ENCODE assay signal across 28 mouse cellular contexts in the genomic region with DNA sequence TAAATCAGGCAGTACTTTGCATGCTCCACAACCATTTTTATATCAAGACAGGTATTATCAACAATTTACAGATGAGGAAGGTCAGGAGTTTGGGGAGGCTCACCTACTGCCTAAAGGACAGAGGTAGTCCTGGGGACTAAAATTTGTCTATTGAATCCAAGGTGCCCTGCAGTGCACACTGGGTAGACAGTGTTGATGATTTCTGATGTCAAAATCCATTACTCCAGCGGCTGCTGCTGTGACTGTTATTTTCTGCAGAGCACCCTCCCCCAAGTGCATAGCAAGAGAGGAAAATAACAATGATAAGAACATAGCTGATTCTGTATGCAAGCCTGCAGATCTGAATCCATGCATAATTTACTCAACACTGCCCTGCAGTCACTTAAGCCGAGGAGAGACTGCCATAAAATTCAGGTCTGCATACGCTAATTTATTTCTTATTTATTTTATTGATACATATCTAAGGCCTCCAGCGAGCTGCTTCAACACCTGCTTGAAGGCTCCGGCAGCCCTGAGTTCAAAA.
DNase-seq lines count a peak whose midpoint lies in the region; ATAC-seq lines count a peak whose summit lies in the region.
"Had no signal": no experiment of that assay in that cellular context is flagged by ENCODE, and none has a peak within 500 bp of the region (broad histone marks: within the 10 kb centered on the region; RNA-seq: fewer than 3 reads in every experiment).

No protein-coding gene starts in this region.

- 0 out of 2 replicates have a peak overlapping the region, but pooled peaks have one; percentile 3 for H3K27ac ChIP-seq in hindbrain, embryonic 12.5 days
- H3K27ac ChIP-seq in hindbrain, embryonic 11.5 days (ENCODE audit: low read depth, low read length), result no peak overlapping the region
- H3K27ac ChIP-seq in neural tube, embryonic 13.5 days (replicated peaks), result no peak overlapping the region; the same call in 1 of the 2 replicates
- peak overlapping the region; percentile 28; the same call in 1 of the 2 replicates for H3K27ac ChIP-seq in midbrain, embryonic 14.5 days (replicated peaks; ENCODE audit: low read depth, low read length)
- H3K27ac ChIP-seq: heart, embryonic 10.5 days; heart, embryonic 15.5 days; limb, embryonic 15.5 days; liver, embryonic 13.5 days; stomach, postnatal 0 days had no signal

- no peaks in the 10 kb centered on the region for H3K9me3 ChIP-seq in hindbrain, embryonic 12.5 days (replicated peaks)
- no peaks in the 10 kb centered on the region for H3K9me3 ChIP-seq in hindbrain, embryonic 11.5 days (ENCODE audit: control insufficient read depth, low read length)
- H3K9me3 ChIP-seq in neural tube, embryonic 13.5 days, result no peaks in the 10 kb centered on the region
- H3K9me3 ChIP-seq in midbrain, embryonic 14.5 days (ENCODE audit: control insufficient read depth, low read length), result no peaks in the 10 kb centered on the region
- H3K9me3 ChIP-seq: heart, embryonic 10.5 days; heart, embryonic 15.5 days; limb, embryonic 15.5 days; liver, embryonic 13.5 days had no signal

- H3K36me3 ChIP-seq in hindbrain, embryonic 12.5 days, result no peaks in the 10 kb centered on the region
- no peaks in the 10 kb centered on the region for H3K36me3 ChIP-seq in hindbrain, embryonic 11.5 days (ENCODE audit: control insufficient read depth, insufficient read depth, low read length)
- no peaks in the 10 kb centered on the region for H3K36me3 ChIP-seq in neural tube, embryonic 13.5 days
- no peaks in the 10 kb centered on the region for H3K36me3 ChIP-seq in midbrain, embryonic 14.5 days (ENCODE audit: control insufficient read depth, insufficient read depth, low read length)
- H3K36me3 ChIP-seq: heart, embryonic 10.5 days; heart, embryonic 15.5 days; limb, embryonic 15.5 days; liver, embryonic 13.5 days had no signal

- no peaks in the 10 kb centered on the region for H3K27me3 ChIP-seq in hindbrain, embryonic 12.5 days
- no peaks in the 10 kb centered on the region for H3K27me3 ChIP-seq in hindbrain, embryonic 11.5 days (ENCODE audit: control insufficient read depth, insufficient read depth, low read length)
- H3K27me3 ChIP-seq in neural tube, embryonic 13.5 days, result no peaks in the 10 kb centered on the region
- no peaks in the 10 kb centered on the region for H3K27me3 ChIP-seq in midbrain, embryonic 14.5 days (ENCODE audit: control insufficient read depth, insufficient read depth, low read length)
- H3K27me3 ChIP-seq: heart, embryonic 15.5 days; limb, embryonic 15.5 days; liver, embryonic 13.5 days had no signal

- H3K4me3 ChIP-seq in hindbrain, embryonic 12.5 days, result no peak overlapping the region
- H3K4me3 ChIP-seq in hindbrain, embryonic 11.5 days (ENCODE audit: low read depth, low read length), result no peak overlapping the region
- H3K4me3 ChIP-seq in neural tube, embryonic 13.5 days, result no peak overlapping the region
- H3K4me3 ChIP-seq in midbrain, embryonic 14.5 days (replicated peaks; ENCODE audit: low read depth, low read length), result no peak overlapping the region
- H3K4me3 ChIP-seq: heart, embryonic 10.5 days; heart, embryonic 15.5 days; limb, embryonic 15.5 days; liver, embryonic 13.5 days; myocyte had no signal

- no peak for DNase-seq in hindbrain, embryonic 11.5 days (ENCODE audit: low spot score)
- DNase-seq in neural tube, embryonic 10.5 days (ENCODE audit: extremely low spot score, low spot score), result no peak
- DNase-seq in midbrain, embryonic 14.5 days, result peak; percentile 62
- peak; percentile 9 for DNase-seq in retina, postnatal 1 day
- no peak for DNase-seq in MN1 (ENCODE audit: low spot score)
- DNase-seq: adrenal gland, postnatal 25 days; cerebellum, adult 18-20 months; cerebellum, postnatal 36 days; gastrocnemius, postnatal 14 days; kidney, adult 9 months; kidney, postnatal 10 days; layer of hippocampus, postnatal 36 days; left cerebral cortex, postnatal 4 days; liver, embryonic 13.5 days; lung, adult 18-20 months; right cerebral cortex, postnatal 4 days; thymus, adult 18-20 months; thymus, postnatal 25 days had no signal

- no peak for ATAC-seq in hindbrain, embryonic 12.5 days (ENCODE audit: low FRiP score)
- no peak for ATAC-seq in hindbrain, embryonic 11.5 days (ENCODE audit: low FRiP score)
- ATAC-seq in neural tube, embryonic 13.5 days (ENCODE audit: low read depth), result peak; percentile 59; the same call in 1 of the 2 replicates
- peak; percentile 59; the same call in 1 of the 2 replicates for ATAC-seq in midbrain, embryonic 14.5 days (ENCODE audit: low FRiP score, low TSS enrichment)
- ATAC-seq: CD4-positive, CD25-positive, alpha-beta regulatory T cell, adult 4 months; intestine, postnatal 0 days; lung, postnatal 0 days had no signal

- no peak overlapping the region for H3K4me2 ChIP-seq in hindbrain, embryonic 12.5 days (replicated peaks)
- H3K4me2 ChIP-seq in hindbrain, embryonic 11.5 days (replicated peaks; ENCODE audit: low read depth, low read length), result no peak overlapping the region
- H3K4me2 ChIP-seq in neural tube, embryonic 13.5 days, result no peak overlapping the region
- H3K4me2 ChIP-seq in midbrain, embryonic 14.5 days (ENCODE audit: low read length), result no peak overlapping the region
- H3K4me2 ChIP-seq: heart, embryonic 15.5 days; limb, embryonic 15.5 days; liver, embryonic 13.5 days had no signal

- H3K4me1 ChIP-seq in hindbrain, embryonic 12.5 days, result 0 out of 2 replicates have a peak, but pooled peaks cover 2% of the 10 kb centered on the region
- no peaks in the 10 kb centered on the region for H3K4me1 ChIP-seq in hindbrain, embryonic 11.5 days (replicated peaks; ENCODE audit: control insufficient read depth, insufficient read depth, low read length)
- H3K4me1 ChIP-seq in neural tube, embryonic 13.5 days (replicated peaks), result peaks cover 15% of the 10 kb centered on the region; the same call in 1 of the 2 replicates
- peaks cover 8% of the 10 kb centered on the region for H3K4me1 ChIP-seq in midbrain, embryonic 14.5 days (ENCODE audit: control insufficient read depth, insufficient read depth, low read length)
- H3K4me1 ChIP-seq: heart, embryonic 10.5 days; limb, embryonic 15.5 days; liver, embryonic 13.5 days had no signal

- WGBS in hindbrain, embryonic 12.5 days, result 68% methylated on average over 5 of the region's 5 CpGs
- 71% methylated on average over 5 of the region's 5 CpGs for WGBS in hindbrain, embryonic 11.5 days
- 37% methylated on average over 5 of the region's 5 CpGs for WGBS in neural tube, embryonic 13.5 days
- WGBS in midbrain, embryonic 14.5 days, result 29% methylated on average over 5 of the region's 5 CpGs

- no peak overlapping the region for H3K9ac ChIP-seq in hindbrain, embryonic 12.5 days
- H3K9ac ChIP-seq in hindbrain, embryonic 11.5 days (ENCODE audit: low read depth, low read length), result no peak overlapping the region
- H3K9ac ChIP-seq in neural tube, embryonic 13.5 days, result no peak overlapping the region
- H3K9ac ChIP-seq in midbrain, embryonic 14.5 days (replicated peaks; ENCODE audit: low read length), result no peak overlapping the region
- H3K9ac ChIP-seq: heart, embryonic 15.5 days; limb, embryonic 15.5 days; liver, embryonic 13.5 days had no signal

Comparison
In these comparisons a context has a peak if more than half of its experiments do, and no peak if none do; other contexts are left out.
1. H3K27ac ChIP-seq: peak in hindbrain, embryonic 12.5 days (single experiment) and midbrain, embryonic 14.5 days (single experiment); none in hindbrain, embryonic 11.5 days (single experiment) and neural tube, embryonic 13.5 days (single experiment).
2. ATAC-seq: peak in neural tube, embryonic 13.5 days (single experiment) and midbrain, embryonic 14.5 days (single experiment); none in hindbrain, embryonic 12.5 days (single experiment) and hindbrain, embryonic 11.5 days (single experiment).
3. DNase-seq: peak in midbrain, embryonic 14.5 days (single experiment) and retina, postnatal 1 day (single experiment); none in hindbrain, embryonic 11.5 days (single experiment), neural tube, embryonic 10.5 days (single experiment) and MN1 (single experiment).